Mouse (Mus musculus) T-cell, adult 2 months (primary cell): ENCODE data around the gene Smok3c.
A peak's percentile ranks its signal among the peaks of the same experiment; 100 is the strongest.
"Not testable (repeated sequence)": the region's sequence is repeated elsewhere in the genome, so short reads cannot be mapped to it uniquely, and the experiment has no call there.

Experiments used
- DNase-seq: peaks from one replicate; pipeline ENCODE4 v3.0.0; 2022; ENCODE audit warnings: low spot score

Gene Smok3c

GRCm38 (mm10) chr5:138052894-138053293, at the start of gene Smok3c:
TSS of gene Smok3c (plus strand) at chr5:138053194.
- DNase-seq = not testable (repeated sequence)

- DNase-seq = no peak
Observed at GRCm38 (mm10) chr5:138009437-138009836, 43.6 kb upstream of the Smok3c start.

- no peak for DNase-seq
Observed at GRCm38 (mm10) chr5:138012382-138012781, 40.6 kb upstream of the Smok3c start.

- no peak for DNase-seq
Observed at GRCm38 (mm10) chr5:138016530-138016929, 36.5 kb upstream of the Smok3c start.

- no peak for DNase-seq
Observed at GRCm38 (mm10) chr5:138016997-138017396, 36.0 kb upstream of the Smok3c start.

- DNase-seq = not testable (repeated sequence)
Observed at GRCm38 (mm10) chr5:138019577-138019976, 33.4 kb upstream of the Smok3c start.

- DNase-seq = not testable (repeated sequence)
Observed at GRCm38 (mm10) chr5:138020961-138021479, 32.0 kb upstream of the Smok3c start, which contains the start of the genes Smok3a and Smok3b. TSS of gene Smok3a (plus strand) at chr5:138021261. TSS of gene Smok3b (plus strand) at chr5:138021429.

GRCm38 (mm10) chr5:138073803-138074202, 20.8 kb downstream of the Smok3c start:
- no peak for DNase-seq

GRCm38 (mm10) chr5:138075684-138076083, 22.7 kb downstream of the Smok3c start:
- DNase-seq = no peak

- no peak for DNase-seq
Observed at GRCm38 (mm10) chr5:138076148-138076547, 23.2 kb downstream of the Smok3c start.

- DNase-seq = no peak
Observed at GRCm38 (mm10) chr5:138080456-138080855, 27.5 kb downstream of the Smok3c start.

- DNase-seq = no peak
Observed at GRCm38 (mm10) chr5:138081446-138081845, 28.5 kb downstream of the Smok3c start.

- no peak for DNase-seq
Observed at GRCm38 (mm10) chr5:138083318-138083900, 30.4 kb downstream of the Smok3c start.

- DNase-seq = no peak
Observed at GRCm38 (mm10) chr5:138083936-138084335, 30.9 kb downstream of the Smok3c start.

GRCm38 (mm10) chr5:138084507-138084906, 31.5 kb downstream of the Smok3c start:
- DNase-seq = no peak

- peak; percentile 88 for DNase-seq
Observed at GRCm38 (mm10) chr5:138084996-138085395, 32.0 kb downstream of the Smok3c start, which contains the start of gene Zkscan1. TSS of gene Zkscan1 (plus strand) at chr5:138085084.

- peak; percentile 67 for DNase-seq
Observed at GRCm38 (mm10) chr5:138085421-138085911, 32.5 kb downstream of the Smok3c start.

- DNase-seq = no peak
Observed at GRCm38 (mm10) chr5:138086842-138087241, 33.8 kb downstream of the Smok3c start.

GRCm38 (mm10) chr5:138088366-138088765, 35.4 kb downstream of the Smok3c start:
- DNase-seq = no peak

- DNase-seq = no peak
Observed at GRCm38 (mm10) chr5:138089108-138089551, 36.1 kb downstream of the Smok3c start.

- DNase-seq = peak; percentile 16
Observed at GRCm38 (mm10) chr5:138090271-138090670, 37.3 kb downstream of the Smok3c start.

GRCm38 (mm10) chr5:138090737-138091136, 37.7 kb downstream of the Smok3c start:
- DNase-seq = no peak

- no peak for DNase-seq
Observed at GRCm38 (mm10) chr5:138092771-138093170, 39.8 kb downstream of the Smok3c start.

- DNase-seq = no peak
Observed at GRCm38 (mm10) chr5:138094474-138094873, 41.5 kb downstream of the Smok3c start.
